Mouse (Mus musculus) forebrain, embryonic 12.5 days (tissue): ENCODE data around the gene Rpl22. TPM values are rescaled to one million over a fixed set of nuclear protein-coding genes. Genes with fewer than 3 reads are reported as not detected.

Experiments used
- ATAC-seq: fragments of 200-750 bp; cut with Nextera tagmentation; 2 replicates; pipeline ENCODE4 v1.8.0; 2017; ENCODE audit warnings: moderate TSS enrichment; ENCODE audit not compliant: low FRiP score
- H3K27ac ChIP-seq: fragments of 300-500 bp; sonication (generic); 2 replicates; pipeline ENCODE4 v1.5.1; 2016; ENCODE audit warnings: mild to moderate bottlenecking
- H3K27me3 ChIP-seq: fragments of 300-500 bp; sonication (generic); 2 replicates; pipeline ENCODE4 v1.6.1; 2016; ENCODE audit warnings: mild to moderate bottlenecking
- H3K36me3 ChIP-seq: fragments of 300-500 bp; sonication (generic); replicated peaks from 2 replicates; pipeline ENCODE4 v1.6.1; 2016; ENCODE audit warnings: mild to moderate bottlenecking
- H3K4me1 ChIP-seq: fragments of 300-500 bp; sonication (generic); 2 replicates; pipeline ENCODE4 v1.6.1; 2016
- H3K4me2 ChIP-seq: fragments of 300-500 bp; sonication (generic); 2 replicates; pipeline ENCODE4 v1.6.1; 2016; ENCODE audit warnings: mild to moderate bottlenecking, moderate library complexity
- H3K4me3 ChIP-seq: fragments of 300-500 bp; sonication (generic); replicated peaks from 2 replicates; pipeline ENCODE4 v1.5.1; 2016; ENCODE audit warnings: mild to moderate bottlenecking
- H3K9ac ChIP-seq: fragments of 300-500 bp; sonication (generic); 2 replicates; pipeline ENCODE4 v1.6.1; 2016; ENCODE audit warnings: mild to moderate bottlenecking
- H3K9me3 ChIP-seq: fragments of 300-500 bp; sonication (generic); 2 replicates; pipeline ENCODE4 v1.6.1; 2016
- WGBS: fragments of 180-500 bp; shearing (Covaris S2); methylation state at CpG from one replicate; pipeline ENCODE4 v1.1.7; 2016; 5-methylcytosine and 5-hydroxymethylcytosine counted together
- polyA plus RNA-seq: library from polyadenylated mRNA; unstranded; fragments of >200 nt; fragmentation: Nextera tagmentation; extraction: Ambion mirVana; gene quantifications from 2 replicates; pipeline ENCODE4 v1.2.1, GENCODE M21; 2016

Rpl22 gene
- polyA plus RNA-seq, 1 experiment from 2014 or later = 331 TPM

GRCm38 (mm10) chr4:152324641-152325562 is 640 bp upstream of the Rpl22 start:
- Histone ChIP-seq H3K4me1 (peaks cover 19% of the 10 kb centered on the region), H3K4me3 (peak overlapping the region; percentile 98), H3K27ac (no peak overlapping the region), H3K36me3 (peaks cover 24% of the 10 kb centered on the region), H3K9ac (no peak overlapping the region), H3K27me3 (peaks cover 14% of the 10 kb centered on the region; the same call in 1 of the 2 replicates), H3K9me3 (no peaks in the 10 kb centered on the region), H3K4me2 (peak overlapping the region; percentile 90)
- peak; percentile 47 for ATAC-seq
- 60% methylated on average over 16 of the region's 16 CpGs for WGBS

- 0 out of 2 replicates have a peak overlapping the region, but pooled peaks have one; percentile 2 for H3K27ac ChIP-seq
- peaks cover 10% of the 10 kb centered on the region; the same call in 1 of the 2 replicates for H3K27me3 ChIP-seq
- H3K9ac ChIP-seq = peak overlapping the region; percentile 96
- no peaks in the 10 kb centered on the region for H3K9me3 ChIP-seq
- peaks cover 19% of the 10 kb centered on the region for H3K4me1 ChIP-seq
- H3K4me2 ChIP-seq = peak overlapping the region; percentile 90
- peaks cover 41% of the 10 kb centered on the region for H3K36me3 ChIP-seq
- 2% methylated on average over 11 of the region's 11 CpGs for WGBS
- no peak for ATAC-seq
- H3K4me3 ChIP-seq = peak overlapping the region; percentile 98
These were observed 1.0 kb downstream of the Rpl22 start for GRCm38 (mm10) chr4:152326543-152326942.

- Histone ChIP-seq H3K27me3 (no peaks in the 10 kb centered on the region), H3K27ac (no peak overlapping the region), H3K4me3 (no peak overlapping the region), H3K36me3 (peaks cover 62% of the 10 kb centered on the region), H3K4me2 (no peak overlapping the region), H3K9ac (no peak overlapping the region), H3K9me3 (no peaks in the 10 kb centered on the region), H3K4me1 (peaks cover 19% of the 10 kb centered on the region)
- no peak for ATAC-seq
- 77% methylated on average over 6 of the region's 6 CpGs for WGBS
These were observed 3.1 kb downstream of the Rpl22 start for GRCm38 (mm10) chr4:152328691-152329090.

- no peak overlapping the region for H3K4me2 ChIP-seq
- no peak overlapping the region for H3K4me3 ChIP-seq
- ATAC-seq = peak; percentile 53
- 36% methylated on average over 2 of the region's 2 CpGs for WGBS
- H3K27me3 ChIP-seq = peaks cover 18% of the 10 kb centered on the region
- H3K36me3 ChIP-seq = peaks cover 80% of the 10 kb centered on the region
- peaks cover 2% of the 10 kb centered on the region; the same call in 1 of the 2 replicates for H3K4me1 ChIP-seq
- H3K9me3 ChIP-seq = no peaks in the 10 kb centered on the region
- H3K9ac ChIP-seq = no peak overlapping the region
- H3K27ac ChIP-seq = no peak overlapping the region
These were observed 7.4 kb downstream of the Rpl22 start for GRCm38 (mm10) chr4:152332952-152333351.

GRCm38 (mm10) chr4:152333587-152333986 is 8.0 kb downstream of the Rpl22 start:
- ATAC-seq = no peak
- Histone ChIP-seq H3K27ac (no peak overlapping the region), H3K27me3 (peaks cover 24% of the 10 kb centered on the region), H3K9me3 (no peaks in the 10 kb centered on the region), H3K4me1 (peaks cover 4% of the 10 kb centered on the region), H3K4me3 (no peak overlapping the region), H3K4me2 (no peak overlapping the region), H3K9ac (no peak overlapping the region), H3K36me3 (peaks cover 75% of the 10 kb centered on the region)
- WGBS = 93% methylated on average over 12 of the region's 12 CpGs

GRCm38 (mm10) chr4:152337772-152338171 is 12.2 kb downstream of the Rpl22 start:
- WGBS = 29% methylated on average over 6 of the region's 6 CpGs
- no peak overlapping the region for H3K27ac ChIP-seq
- no peak overlapping the region; the same call in 1 of the 2 replicates for H3K4me3 ChIP-seq

GRCm38 (mm10) chr4:152338419-152339292 is 13.1 kb downstream of the Rpl22 start, which contains the start of gene Chd5:
TSS of gene Chd5 (plus strand) at chr4:152338651.
- Histone ChIP-seq H3K4me1 (peaks cover 27% of the 10 kb centered on the region), H3K27me3 (peaks cover 72% of the 10 kb centered on the region), H3K27ac (0 out of 2 replicates have a peak within 1 kb of the TSS, but pooled peaks have one; percentile 50), H3K9ac (peak within 1 kb of the TSS; percentile 71), H3K4me3 (peak within 1 kb of the TSS; percentile 68), H3K9me3 (no peaks in the 10 kb centered on the region), H3K4me2 (peak within 1 kb of the TSS; percentile 100), H3K36me3 (peaks cover 24% of the 10 kb centered on the region)
- peak; percentile 14; the same call in 1 of the 2 replicates for ATAC-seq
- WGBS = 1% methylated on average over 85 of the region's 120 CpGs

More at GRCm38 (mm10) chr4:152337772-152338171, 12.2 kb downstream of the Rpl22 start:
- Histone ChIP-seq H3K4me2 (peak overlapping the region; percentile 100; the same call in 1 of the 2 replicates), H3K4me1 (peaks cover 27% of the 10 kb centered on the region), H3K27me3 (peaks cover 65% of the 10 kb centered on the region), H3K9ac (no peak overlapping the region), H3K36me3 (peaks cover 33% of the 10 kb centered on the region), H3K9me3 (no peaks in the 10 kb centered on the region)
- ATAC-seq = no peak

GRCm38 (mm10) chr4:152339293-152339790 is 13.8 kb downstream of the Rpl22 start:
- Histone ChIP-seq H3K4me2 (peak overlapping the region; percentile 100), H3K27me3 (peaks cover 79% of the 10 kb centered on the region), H3K9ac (peak overlapping the region; percentile 71), H3K4me3 (peak overlapping the region; percentile 68), H3K27ac (0 out of 2 replicates have a peak overlapping the region, but pooled peaks have one; percentile 50), H3K36me3 (peaks cover 18% of the 10 kb centered on the region), H3K9me3 (no peaks in the 10 kb centered on the region), H3K4me1 (peaks cover 27% of the 10 kb centered on the region)
- WGBS = 3% methylated on average over 16 of the region's 26 CpGs
- 0 out of 2 replicates have a peak, but pooled peaks have one; percentile 18 for ATAC-seq

GRCm38 (mm10) chr4:152340584-152341284 is 15.2 kb downstream of the Rpl22 start:
- no peak overlapping the region for H3K27ac ChIP-seq
- 0 out of 2 replicates have a peak overlapping the region, but pooled peaks have one; percentile 100 for H3K4me2 ChIP-seq
- peaks cover 90% of the 10 kb centered on the region for H3K27me3 ChIP-seq
- WGBS = 37% methylated on average over 15 of the region's 15 CpGs
- H3K4me1 ChIP-seq = peaks cover 27% of the 10 kb centered on the region
- H3K4me3 ChIP-seq = no peak overlapping the region
- no peaks in the 10 kb centered on the region for H3K9me3 ChIP-seq
- peaks cover 4% of the 10 kb centered on the region for H3K36me3 ChIP-seq
- ATAC-seq = no peak
- H3K9ac ChIP-seq = no peak overlapping the region

GRCm38 (mm10) chr4:152343296-152343695 is 17.8 kb downstream of the Rpl22 start:
- Histone ChIP-seq H3K9me3 (no peaks in the 10 kb centered on the region), H3K27me3 (peaks cover 76% of the 10 kb centered on the region), H3K4me3 (no peak overlapping the region), H3K4me2 (no peak overlapping the region), H3K36me3 (no peaks in the 10 kb centered on the region), H3K9ac (no peak overlapping the region), H3K27ac (no peak overlapping the region), H3K4me1 (peaks cover 25% of the 10 kb centered on the region)
- 16% methylated on average over 5 of the region's 5 CpGs for WGBS
- no peak for ATAC-seq

- Histone ChIP-seq H3K4me3 (no peak overlapping the region), H3K9me3 (no peaks in the 10 kb centered on the region), H3K27ac (no peak overlapping the region), H3K36me3 (no peaks in the 10 kb centered on the region), H3K9ac (no peak overlapping the region), H3K4me1 (peaks cover 23% of the 10 kb centered on the region), H3K4me2 (no peak overlapping the region), H3K27me3 (peaks cover 76% of the 10 kb centered on the region)
- no peak for ATAC-seq
- WGBS = 69% methylated on average over 7 of the region's 7 CpGs
These were observed 19.1 kb downstream of the Rpl22 start for GRCm38 (mm10) chr4:152344651-152345050.
